Mouse (Mus musculus) intestine, embryonic 15.5 days (tissue): ENCODE measurements at regions not wholly inside any gene's neighbourhood (a gene's known extent, or its start where the extent isn't known, plus 50 kb on each side); places are given as distances from the start of the nearest gene placed in this dataset.
"Not testable (repeated sequence)": the region's sequence is repeated elsewhere in the genome, so short reads cannot be mapped to it uniquely, and the experiment has no call there.

Experiments used
- ATAC-seq: fragments of 200-750 bp; cut with Nextera tagmentation; 2 replicates; pipeline ENCODE4 v1.8.0; 2017; ENCODE audit warnings: moderate TSS enrichment, moderate library complexity
- H3K27ac ChIP-seq: fragments of 300-500 bp; sonication (generic); 2 replicates; pipeline ENCODE4 v1.5.1; 2015; ENCODE audit warnings: mild to moderate bottlenecking, inconsistent platforms
- H3K27me3 ChIP-seq: fragments of 300-500 bp; sonication (generic); replicated peaks from 2 replicates; pipeline ENCODE4 v1.6.1; 2015; ENCODE audit warnings: inconsistent platforms
- H3K36me3 ChIP-seq: fragments of 300-500 bp; sonication (generic); 2 replicates; pipeline ENCODE4 v1.6.1; 2015; ENCODE audit warnings: inconsistent platforms
- H3K4me1 ChIP-seq: fragments of 300-500 bp; sonication (generic); replicated peaks from 2 replicates; pipeline ENCODE4 v1.6.1; 2015; ENCODE audit warnings: inconsistent platforms
- H3K4me2 ChIP-seq: fragments of 300-500 bp; sonication (generic); replicated peaks from 2 replicates; pipeline ENCODE4 v1.6.1; 2015; ENCODE audit warnings: mild to moderate bottlenecking, inconsistent platforms
- H3K4me3 ChIP-seq: fragments of 300-500 bp; sonication (generic); replicated peaks from 2 replicates; pipeline ENCODE4 v1.5.1; 2015; ENCODE audit warnings: inconsistent platforms
- H3K9ac ChIP-seq: fragments of 300-500 bp; sonication (generic); 2 replicates; pipeline ENCODE4 v1.6.1; 2015; ENCODE audit warnings: inconsistent platforms
- H3K9me3 ChIP-seq: fragments of 300-500 bp; sonication (generic); 2 replicates; pipeline ENCODE4 v1.6.1; 2016; ENCODE audit warnings: inconsistent platforms
- WGBS: fragments of 180-500 bp; shearing (Covaris S2); methylation state at CpG from one replicate; pipeline ENCODE4 v1.1.7; 2015; 5-methylcytosine and 5-hydroxymethylcytosine counted together

DNA sequence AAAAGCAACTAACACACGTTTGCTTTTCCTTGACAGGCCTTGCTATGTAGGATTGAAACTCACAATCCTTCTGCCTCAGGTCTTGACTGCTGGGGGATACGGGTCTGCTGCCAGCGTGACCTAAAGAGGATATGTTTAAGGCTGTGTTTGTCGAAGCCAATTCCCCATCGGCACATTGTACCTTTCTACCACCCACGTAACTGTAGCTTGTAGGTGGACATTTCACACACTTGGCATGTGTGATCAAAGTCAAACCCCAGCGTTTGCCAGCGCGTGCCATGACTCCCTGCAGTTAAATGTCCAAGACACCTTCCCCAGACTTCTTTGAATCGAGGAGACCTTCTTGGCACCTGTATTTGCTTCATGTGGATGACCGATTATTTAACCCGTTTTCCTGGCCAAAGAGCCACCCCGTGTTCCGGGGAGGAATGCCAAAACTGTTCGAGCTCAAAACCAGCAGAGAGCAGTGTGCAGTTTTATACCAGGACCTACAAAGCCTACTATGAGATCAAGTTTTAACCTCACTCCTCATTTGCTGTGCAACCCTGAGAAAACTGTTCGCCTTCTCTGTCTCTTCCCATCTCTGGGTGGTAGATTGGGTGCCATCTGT is 395.4 kb upstream of the Zfp507 start:
- H3K9ac ChIP-seq, result no peak overlapping the region
- WGBS, result 88% methylated on average over 16 of the region's 16 CpGs
- H3K36me3 ChIP-seq, result no peaks in the 10 kb centered on the region
- no peak overlapping the region for H3K4me3 ChIP-seq
- H3K27me3 ChIP-seq, result no peaks in the 10 kb centered on the region
- H3K27ac ChIP-seq, result no peak overlapping the region
- no peaks in the 10 kb centered on the region for H3K4me1 ChIP-seq
- H3K9me3 ChIP-seq, result no peaks in the 10 kb centered on the region
- H3K4me2 ChIP-seq, result no peak overlapping the region
- no peak for ATAC-seq

DNA sequence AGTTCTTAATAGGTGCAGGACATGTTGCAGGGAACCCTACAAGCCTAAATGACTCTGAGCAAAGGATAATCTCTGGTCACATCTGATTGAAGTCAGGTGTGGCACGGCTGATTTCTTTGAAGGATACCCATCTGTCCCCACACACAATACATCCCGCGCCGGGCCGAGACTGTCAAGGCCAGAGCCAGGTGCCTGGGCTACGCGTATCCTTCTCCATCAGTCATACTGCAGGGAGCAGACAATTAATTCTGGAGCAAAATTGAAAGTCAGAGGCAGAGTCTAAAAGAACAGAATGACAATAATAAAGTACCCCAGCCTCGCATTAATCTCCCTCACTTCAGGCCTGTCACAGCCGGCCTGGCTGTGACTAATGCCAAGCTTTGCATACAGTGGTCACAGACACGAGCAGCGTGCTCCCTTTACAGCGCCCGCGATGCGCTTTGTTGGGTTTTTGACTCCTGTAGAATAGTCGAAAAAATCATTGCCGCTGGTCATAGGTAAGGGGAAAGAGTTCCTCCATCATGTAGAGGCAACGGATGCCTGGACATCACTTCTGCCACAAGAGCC is 393.4 kb upstream of the Zfp507 start:
- Histone ChIP-seq H3K9ac (no peak overlapping the region), H3K4me2 (no peak overlapping the region), H3K36me3 (no peaks in the 10 kb centered on the region), H3K27ac (no peak overlapping the region), H3K9me3 (no peaks in the 10 kb centered on the region), H3K4me1 (no peaks in the 10 kb centered on the region), H3K27me3 (no peaks in the 10 kb centered on the region), H3K4me3 (no peak overlapping the region)
- WGBS, result 87% methylated on average over 18 of the region's 18 CpGs
- ATAC-seq, result no peak

DNA sequence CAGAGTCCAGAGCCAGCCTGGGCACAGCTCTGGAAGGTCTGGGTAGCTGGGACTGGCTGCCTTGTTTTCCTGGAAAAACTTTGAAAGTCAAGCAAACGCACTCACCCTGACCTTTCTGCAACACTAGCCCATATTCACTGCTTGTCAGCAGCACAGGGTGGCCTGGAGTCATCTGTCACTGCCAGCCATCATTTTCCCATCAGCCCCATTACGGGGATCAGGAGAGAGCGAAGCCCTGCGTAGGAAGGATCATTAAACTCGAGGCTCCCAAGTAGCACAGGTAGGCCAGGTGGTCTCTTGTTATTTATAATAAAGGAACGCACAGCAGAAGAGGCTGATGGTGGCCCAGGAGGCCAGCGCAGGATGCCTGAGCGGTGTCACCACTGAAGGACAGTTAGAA is 389.8 kb upstream of the Zfp507 start:
- Histone ChIP-seq H3K27ac (no peak overlapping the region), H3K4me2 (no peak overlapping the region), H3K4me1 (no peaks in the 10 kb centered on the region), H3K9me3 (no peaks in the 10 kb centered on the region), H3K9ac (no peak overlapping the region), H3K27me3 (no peaks in the 10 kb centered on the region), H3K4me3 (no peak overlapping the region), H3K36me3 (no peaks in the 10 kb centered on the region)
- WGBS, result 63% methylated on average over 8 of the region's 8 CpGs
- no peak for ATAC-seq

DNA sequence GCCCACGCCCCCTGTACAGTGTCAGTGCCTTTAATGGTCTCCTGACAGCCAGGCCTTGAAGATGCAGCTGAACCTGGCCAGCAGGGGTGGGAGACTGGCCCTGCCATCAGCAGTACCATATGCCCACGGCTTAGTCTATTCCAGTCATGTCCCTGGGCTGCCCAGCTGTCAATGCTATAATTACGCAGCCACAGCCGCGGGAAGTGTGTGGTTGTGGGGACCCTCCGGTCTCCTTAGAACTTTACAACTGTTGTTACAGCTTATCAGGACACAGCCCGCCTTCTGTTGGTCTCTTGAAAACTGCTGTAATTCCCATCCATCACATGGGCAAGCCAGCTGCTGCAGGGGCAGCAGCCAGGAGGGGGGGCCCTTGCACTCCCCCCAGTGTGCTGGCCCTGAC is 375.1 kb upstream of the Zfp507 start:
- WGBS, result 43% methylated on average over 7 of the region's 7 CpGs
- no peaks in the 10 kb centered on the region for H3K4me1 ChIP-seq

DNA sequence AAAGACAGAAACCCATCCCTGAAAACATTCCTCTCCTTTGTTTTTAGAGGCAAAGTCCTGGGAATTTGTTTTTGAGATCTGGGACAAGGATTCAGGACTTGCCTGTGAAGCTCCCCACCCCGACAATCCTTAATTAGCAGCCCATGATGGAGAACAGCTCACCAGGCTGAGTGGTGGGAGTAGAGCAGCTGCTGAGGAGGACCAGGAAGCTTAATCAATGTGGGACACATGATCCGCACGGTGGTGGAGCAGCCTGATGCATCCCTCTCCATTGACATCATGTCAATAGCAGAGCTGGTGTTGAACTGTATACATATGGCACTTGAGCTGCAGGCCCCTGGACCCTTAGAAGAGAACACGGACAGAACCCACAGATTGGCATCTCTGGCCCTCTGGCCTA is 372.5 kb upstream of the Zfp507 start:
- H3K9me3 ChIP-seq, result no peaks in the 10 kb centered on the region
- WGBS, result 79% methylated on average over 4 of the region's 4 CpGs
- no peak overlapping the region for H3K9ac ChIP-seq
- ATAC-seq, result no peak
- H3K4me1 ChIP-seq, result no peaks in the 10 kb centered on the region
- no peaks in the 10 kb centered on the region for H3K36me3 ChIP-seq
- H3K27ac ChIP-seq, result no peak overlapping the region
- H3K4me2 ChIP-seq, result no peak overlapping the region
- H3K4me3 ChIP-seq, result no peak overlapping the region
- H3K27me3 ChIP-seq, result no peaks in the 10 kb centered on the region

More for the DNA sequence above, 375.1 kb upstream of the Zfp507 start:
- no peaks in the 10 kb centered on the region for H3K27me3 ChIP-seq
- ATAC-seq, result no peak
- no peak overlapping the region for H3K4me3 ChIP-seq
- no peaks in the 10 kb centered on the region for H3K9me3 ChIP-seq
- no peak overlapping the region for H3K4me2 ChIP-seq
- H3K36me3 ChIP-seq, result no peaks in the 10 kb centered on the region
- H3K9ac ChIP-seq, result no peak overlapping the region
- H3K27ac ChIP-seq, result no peak overlapping the region

DNA sequence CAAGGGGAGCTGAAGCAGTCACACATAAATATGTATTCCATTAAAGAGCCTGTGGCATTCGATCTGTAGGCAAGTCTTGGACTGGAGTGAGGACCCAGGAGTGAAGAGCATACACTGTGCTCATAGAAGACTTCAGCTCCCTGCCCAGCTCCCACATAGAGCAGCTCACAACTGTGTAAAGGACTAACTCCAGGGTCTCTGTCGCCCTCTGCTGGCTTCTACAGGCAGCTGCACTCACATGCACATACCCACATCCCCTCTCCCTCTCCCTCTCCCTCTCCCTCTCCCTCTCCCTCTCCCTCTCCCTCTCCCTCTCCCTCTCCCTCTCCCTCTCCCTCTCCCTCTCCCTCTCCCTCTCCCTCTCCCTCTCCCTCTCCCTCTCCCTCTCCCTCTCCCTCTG is 369.7 kb upstream of the Zfp507 start:
- not testable (repeated sequence) for ATAC-seq, H3K4me1 ChIP-seq, H3K9ac ChIP-seq, H3K4me2 ChIP-seq, H3K27me3 ChIP-seq, H3K4me3 ChIP-seq, H3K36me3 ChIP-seq, H3K9me3 ChIP-seq, H3K27ac ChIP-seq
- WGBS, result 64% methylated on average over 2 of the region's 2 CpGs

DNA sequence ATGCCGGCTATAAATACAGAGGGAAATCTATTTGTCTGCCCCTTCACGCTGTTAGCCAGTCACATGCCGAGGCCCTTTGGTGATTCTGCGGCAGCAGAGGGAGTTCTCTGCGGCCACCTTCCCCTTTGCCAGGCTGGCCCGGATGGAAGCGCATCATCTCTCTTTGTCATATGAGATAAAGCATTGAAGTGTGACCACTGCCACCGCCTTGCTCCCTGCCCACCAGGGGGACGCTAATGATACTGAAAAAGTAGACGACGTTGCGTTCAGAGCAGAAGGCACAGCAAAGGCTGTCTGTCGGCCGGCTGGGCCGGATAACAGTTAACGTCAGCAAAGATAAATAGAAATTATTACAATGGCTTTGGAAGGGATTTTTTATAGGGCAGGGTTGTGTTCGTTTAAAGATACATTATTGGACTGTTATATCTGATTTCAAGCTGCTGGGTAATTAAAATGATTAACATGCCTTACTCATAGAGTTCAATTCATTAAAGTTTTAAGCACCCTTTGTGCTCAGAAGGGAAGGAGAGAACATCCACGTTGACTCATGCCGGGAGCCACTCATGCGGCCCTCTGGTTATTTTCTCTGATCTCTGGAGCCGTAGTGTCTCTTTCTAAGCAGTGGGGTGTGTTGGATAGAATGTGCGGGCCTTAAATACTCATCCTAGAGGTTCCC is 354.6 kb upstream of the Zfp507 start:
- WGBS, result 51% methylated on average over 22 of the region's 22 CpGs
- no peaks in the 10 kb centered on the region for H3K4me1 ChIP-seq
- ATAC-seq, result no peak
- no peak overlapping the region for H3K27ac ChIP-seq
- no peaks in the 10 kb centered on the region for H3K36me3 ChIP-seq
- no peak overlapping the region for H3K9ac ChIP-seq
- H3K9me3 ChIP-seq, result no peaks in the 10 kb centered on the region
- H3K4me2 ChIP-seq, result no peak overlapping the region
- H3K4me3 ChIP-seq, result no peak overlapping the region
- no peaks in the 10 kb centered on the region for H3K27me3 ChIP-seq

DNA sequence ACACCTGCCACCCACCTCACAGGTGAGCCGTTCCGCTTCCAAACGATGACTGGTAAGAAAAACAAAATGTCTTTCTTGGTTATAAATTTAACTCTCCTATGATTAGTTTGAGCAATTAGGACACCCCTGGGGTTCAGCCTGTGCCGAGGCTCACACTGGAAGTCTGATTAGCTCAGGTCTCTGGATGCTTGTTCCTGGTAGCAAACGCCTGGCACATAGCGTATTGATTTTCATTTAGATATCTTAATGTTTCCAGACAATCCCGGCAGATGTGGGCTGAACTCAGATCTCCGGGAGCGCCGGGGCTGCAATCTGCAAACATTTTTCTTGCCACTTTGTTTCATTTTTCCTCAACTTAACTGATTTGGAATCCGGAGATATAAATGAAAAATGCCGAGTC is 353.8 kb upstream of the Zfp507 start:
- Histone ChIP-seq H3K4me2 (no peak overlapping the region), H3K36me3 (no peaks in the 10 kb centered on the region), H3K9me3 (no peaks in the 10 kb centered on the region), H3K27me3 (no peaks in the 10 kb centered on the region), H3K4me3 (no peak overlapping the region), H3K4me1 (no peaks in the 10 kb centered on the region), H3K9ac (no peak overlapping the region), H3K27ac (no peak overlapping the region)
- ATAC-seq, result no peak
- WGBS, result 56% methylated on average over 12 of the region's 12 CpGs

DNA sequence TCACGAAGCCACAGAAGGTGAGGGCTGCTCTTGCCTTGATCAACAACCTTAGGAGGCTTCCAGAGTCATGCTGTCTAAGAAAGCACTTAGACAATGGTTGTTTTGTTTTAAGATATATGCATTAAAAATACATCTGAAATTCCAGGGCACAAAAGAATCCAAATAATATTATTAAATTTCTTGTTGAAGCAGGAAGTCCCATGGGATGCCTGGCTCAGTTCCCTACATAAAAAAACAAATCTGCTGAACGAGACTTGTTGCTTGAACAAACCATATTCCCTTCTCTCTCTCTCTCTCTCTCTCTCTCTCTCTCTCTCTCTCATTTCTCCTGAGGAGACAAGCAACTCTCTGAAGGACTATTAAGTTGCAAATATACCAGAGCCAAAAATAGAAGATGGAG is 352.8 kb upstream of the Zfp507 start:
- Histone ChIP-seq H3K4me1 (no peaks in the 10 kb centered on the region), H3K27me3 (no peaks in the 10 kb centered on the region), H3K4me3 (no peak overlapping the region), H3K27ac (no peak overlapping the region), H3K9ac (no peak overlapping the region), H3K9me3 (no peaks in the 10 kb centered on the region), H3K36me3 (no peaks in the 10 kb centered on the region), H3K4me2 (no peak overlapping the region)
- no peak for ATAC-seq
- 42% methylated on average over 2 of the region's 2 CpGs for WGBS

DNA sequence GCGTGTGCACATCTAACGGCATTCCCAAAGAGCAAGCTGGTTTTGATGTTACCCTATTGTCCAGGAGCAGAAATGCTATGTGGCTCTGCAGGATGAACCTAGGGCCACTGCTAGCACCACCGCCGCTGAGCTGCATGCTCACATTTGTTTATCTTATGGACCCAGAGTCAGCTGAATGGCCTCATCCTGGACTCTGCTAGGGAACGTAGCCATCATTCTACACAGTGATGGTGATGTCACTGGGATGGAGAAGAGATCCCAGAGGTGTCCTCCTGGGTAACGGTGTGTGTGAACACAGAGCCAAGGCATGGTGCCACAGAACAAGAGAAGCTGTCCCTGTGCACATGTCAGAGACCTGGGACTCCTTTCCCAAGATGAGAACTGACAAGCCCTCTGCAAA is 352.4 kb upstream of the Zfp507 start:
- Histone ChIP-seq H3K27ac (no peak overlapping the region), H3K36me3 (no peaks in the 10 kb centered on the region), H3K27me3 (no peaks in the 10 kb centered on the region), H3K4me2 (no peak overlapping the region), H3K9ac (no peak overlapping the region), H3K4me1 (no peaks in the 10 kb centered on the region), H3K9me3 (no peaks in the 10 kb centered on the region), H3K4me3 (no peak overlapping the region)
- WGBS, result 59% methylated on average over 6 of the region's 6 CpGs
- no peak for ATAC-seq

DNA sequence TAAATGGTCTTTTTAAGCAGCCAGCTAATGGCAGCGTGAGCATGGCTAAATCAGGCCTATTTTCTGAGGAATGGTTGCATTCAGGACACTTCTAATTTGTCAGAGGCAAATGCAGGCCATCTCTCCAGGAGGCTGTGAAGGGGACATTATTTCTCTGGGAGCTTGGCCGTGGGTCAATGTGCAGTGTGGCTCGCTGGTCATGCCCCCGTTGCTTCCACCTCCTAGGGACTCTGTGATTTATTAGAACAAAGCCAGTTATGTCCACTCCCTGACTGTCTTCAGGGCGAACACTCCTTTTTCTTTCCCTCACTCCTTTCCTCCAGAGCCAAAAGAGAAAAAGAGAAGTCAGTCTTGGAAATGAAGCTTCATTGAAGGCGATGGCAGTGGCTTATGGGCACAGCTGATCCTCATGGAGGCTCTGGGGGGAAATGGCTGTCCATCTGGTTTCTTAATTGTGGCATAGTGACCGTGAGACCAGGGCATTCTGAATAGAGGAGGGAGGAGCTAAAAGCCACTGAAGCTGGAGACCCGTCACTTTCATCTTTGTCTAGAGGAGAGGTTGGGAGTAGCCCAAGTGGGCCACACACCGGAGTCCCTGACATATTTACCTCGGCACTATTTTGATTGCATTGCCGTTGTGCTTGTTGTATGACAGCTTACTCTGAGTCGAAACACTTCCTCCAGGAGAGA is 348.2 kb upstream of the Zfp507 start:
- WGBS, result 53% methylated on average over 12 of the region's 12 CpGs
- no peaks in the 10 kb centered on the region for H3K27me3 ChIP-seq
- no peaks in the 10 kb centered on the region for H3K9me3 ChIP-seq
- H3K27ac ChIP-seq, result no peak overlapping the region
- no peaks in the 10 kb centered on the region for H3K36me3 ChIP-seq
- no peak overlapping the region for H3K9ac ChIP-seq
- H3K4me3 ChIP-seq, result no peak overlapping the region
- no peak overlapping the region for H3K4me2 ChIP-seq
- no peaks in the 10 kb centered on the region for H3K4me1 ChIP-seq
- no peak for ATAC-seq

DNA sequence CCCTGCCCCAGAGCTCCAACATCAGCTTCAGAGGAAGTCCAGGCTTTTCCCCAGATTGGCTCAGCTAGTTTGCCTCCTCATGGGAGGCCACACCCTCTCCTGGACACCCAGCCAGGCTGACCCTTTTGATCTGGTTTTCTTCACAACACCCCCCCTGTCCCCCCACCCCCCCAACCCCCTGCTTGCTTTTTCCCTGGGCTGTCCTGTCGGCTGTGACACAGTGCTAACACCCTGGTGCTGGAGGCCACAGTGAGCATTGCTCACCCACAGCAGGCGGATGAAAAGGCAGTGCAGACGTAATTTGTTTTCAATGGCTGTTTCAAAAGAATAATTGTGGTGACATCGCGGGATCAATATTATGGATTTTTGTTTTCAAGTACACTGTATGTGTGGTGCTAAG is 333.8 kb upstream of the Zfp507 start:
- Histone ChIP-seq H3K4me3 (no peak overlapping the region), H3K4me1 (peaks cover 5% of the 10 kb centered on the region), H3K9ac (no peak overlapping the region), H3K27me3 (no peaks in the 10 kb centered on the region), H3K27ac (no peak overlapping the region), H3K36me3 (no peaks in the 10 kb centered on the region), H3K9me3 (no peaks in the 10 kb centered on the region), H3K4me2 (no peak overlapping the region)
- ATAC-seq, result no peak
- WGBS, result 50% methylated on average over 5 of the region's 5 CpGs

DNA sequence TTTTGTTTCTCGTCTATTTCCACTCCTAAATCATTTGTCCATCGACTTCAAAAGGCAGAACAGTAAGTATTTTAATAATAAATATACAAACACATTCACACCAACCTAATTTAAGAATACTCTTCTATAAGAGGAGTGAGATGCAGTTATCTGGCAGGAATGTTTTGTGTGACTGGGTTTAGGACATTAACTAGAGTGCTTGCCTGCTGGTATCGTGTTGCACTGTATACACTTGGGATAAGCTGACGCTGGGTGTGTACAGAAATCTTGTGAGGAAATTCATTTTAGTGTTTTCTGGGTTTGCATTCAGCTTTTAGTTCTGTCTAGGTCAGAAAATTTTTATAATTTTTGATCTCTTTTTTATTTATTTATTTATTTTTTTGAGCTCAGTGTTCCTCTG is 331.8 kb upstream of the Zfp507 start:
- WGBS, result 48% methylated on average over 4 of the region's 4 CpGs
- no peaks in the 10 kb centered on the region for H3K27me3 ChIP-seq
- no peak overlapping the region for H3K4me2 ChIP-seq
- ATAC-seq, result no peak
- peaks cover 5% of the 10 kb centered on the region for H3K4me1 ChIP-seq
- H3K9ac ChIP-seq, result no peak overlapping the region
- no peak overlapping the region for H3K4me3 ChIP-seq
- no peaks in the 10 kb centered on the region for H3K9me3 ChIP-seq
- H3K36me3 ChIP-seq, result no peaks in the 10 kb centered on the region
- H3K27ac ChIP-seq, result no peak overlapping the region
